Mouse (Mus musculus): ENCODE measurements around the gene Il17c.

Gene Il17c

DNA sequence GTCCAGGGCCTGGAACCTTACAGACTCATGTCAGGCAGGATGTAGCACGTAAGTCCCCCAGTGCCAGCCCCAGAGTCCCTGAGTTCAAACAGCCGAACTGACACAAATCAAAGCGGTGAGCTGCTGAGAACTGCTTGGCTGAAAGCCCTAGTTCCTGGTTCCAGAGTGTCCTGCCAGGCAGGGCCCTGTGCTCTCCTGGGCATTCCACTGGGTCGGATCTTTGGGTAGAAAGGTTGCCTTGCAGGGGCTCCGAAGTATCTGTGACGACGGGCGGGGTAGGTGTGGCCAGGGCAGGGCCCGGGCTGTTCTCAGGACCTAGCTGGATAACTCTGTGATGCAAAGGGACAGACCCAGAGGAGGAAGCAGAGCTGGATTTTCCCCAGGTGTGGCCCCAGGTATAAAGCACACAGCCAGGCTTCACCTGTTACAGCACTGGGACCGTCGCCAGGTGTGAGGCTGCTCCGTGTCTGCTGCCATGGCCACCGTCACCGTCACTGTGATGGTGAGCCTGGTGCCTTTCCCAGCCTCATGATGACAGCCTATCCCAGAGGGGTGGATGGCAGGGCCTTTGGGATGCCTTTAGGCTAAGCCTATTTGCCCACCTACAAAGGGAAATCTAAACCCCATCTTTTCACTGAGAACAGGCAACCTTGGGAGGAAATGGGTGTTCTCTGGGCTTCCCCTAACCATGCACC lies at the start of gene Il17c:
Gene Il17c, plus strand, starts transcription at position 645 of the 695 bp plus-strand sequence.
- in situ Hi-C loops (cut with MboI; ENCODE audit: low sequenced_read_pairs): no loop called here

DNA sequence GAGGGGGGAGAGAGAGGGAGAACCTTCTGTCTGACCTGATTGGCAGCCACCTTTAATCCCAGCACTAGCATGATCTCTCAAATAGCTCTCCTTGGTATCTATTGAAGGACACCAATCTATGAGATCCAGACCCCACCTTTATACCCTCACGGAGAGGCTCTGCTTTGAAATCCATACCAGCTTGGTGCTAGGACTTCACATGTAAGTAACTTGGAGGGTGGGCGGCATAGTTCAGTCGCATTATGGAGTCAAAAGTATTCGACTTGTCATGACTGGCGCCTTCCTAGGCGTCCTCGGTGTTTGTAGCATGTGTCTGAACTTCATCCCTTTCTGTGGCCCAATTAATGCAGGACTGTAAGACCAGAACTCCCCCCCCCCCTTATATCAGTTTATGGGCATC lies 46.5 kb upstream of the Il17c start:
- in situ Hi-C loops (cut with MboI; ENCODE audit: low sequenced_read_pairs): no loop called here

- in situ Hi-C loops (cut with MboI; ENCODE audit: low sequenced_read_pairs): no loop called here
Measured at GRCm38 (mm10) chr8:122375751-122376364, 46.0 kb upstream of the Il17c start.

- in situ Hi-C loops (cut with MboI; ENCODE audit: low sequenced_read_pairs): no loop called here
Measured at GRCm38 (mm10) chr8:122376365-122377231, 45.2 kb upstream of the Il17c start, which contains the start of gene Zc3h18. Zc3h18 (plus strand) TSS chr8:122376609.

DNA sequence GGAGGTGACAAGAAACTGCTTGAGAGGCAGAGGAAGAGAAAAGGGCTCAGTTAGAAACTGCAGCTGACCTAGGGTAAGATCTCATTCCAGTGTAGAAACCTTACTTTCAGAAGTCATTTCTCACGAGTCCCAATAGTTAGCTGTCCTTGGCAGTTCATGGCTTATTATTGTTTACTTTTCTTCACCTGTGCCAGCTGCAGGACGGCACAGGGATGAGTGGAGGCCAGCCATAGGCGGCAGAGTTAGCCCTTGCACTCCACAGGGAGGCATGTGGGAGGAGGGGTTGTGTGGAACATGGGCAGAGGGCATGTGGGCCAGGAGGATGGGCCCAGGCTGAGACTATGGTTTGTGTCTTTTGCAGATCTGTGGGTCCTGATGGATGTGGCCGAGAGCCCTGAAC lies 38.8 kb upstream of the Il17c start:
- in situ Hi-C loops (cut with MboI; ENCODE audit: low sequenced_read_pairs): no loop called here

DNA sequence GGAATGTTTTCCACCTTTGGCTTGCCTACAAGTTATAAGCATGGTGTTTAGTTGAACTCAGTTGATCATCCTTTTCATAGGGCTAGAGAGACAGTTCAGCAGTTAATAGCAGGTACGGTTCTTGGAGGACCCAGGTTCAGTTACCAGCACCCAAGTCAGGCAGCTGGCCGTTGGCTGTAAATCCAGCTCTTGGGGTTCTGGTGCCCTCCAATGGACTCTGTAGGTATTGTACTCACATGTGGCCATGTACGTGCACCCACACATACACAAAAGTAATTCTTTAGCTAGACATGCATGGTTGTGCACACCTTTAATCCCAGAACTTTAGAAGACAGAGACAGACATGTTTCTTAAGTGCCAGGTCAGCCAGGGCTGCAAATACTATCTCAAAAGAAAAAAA lies 32.5 kb upstream of the Il17c start:
- in situ Hi-C loops (cut with MboI; ENCODE audit: low sequenced_read_pairs): no loop called here

GRCm38 (mm10) chr8:122390758-122391157 lies 31.1 kb upstream of the Il17c start:
- in situ Hi-C loops (cut with MboI; ENCODE audit: low sequenced_read_pairs): no loop called here

DNA sequence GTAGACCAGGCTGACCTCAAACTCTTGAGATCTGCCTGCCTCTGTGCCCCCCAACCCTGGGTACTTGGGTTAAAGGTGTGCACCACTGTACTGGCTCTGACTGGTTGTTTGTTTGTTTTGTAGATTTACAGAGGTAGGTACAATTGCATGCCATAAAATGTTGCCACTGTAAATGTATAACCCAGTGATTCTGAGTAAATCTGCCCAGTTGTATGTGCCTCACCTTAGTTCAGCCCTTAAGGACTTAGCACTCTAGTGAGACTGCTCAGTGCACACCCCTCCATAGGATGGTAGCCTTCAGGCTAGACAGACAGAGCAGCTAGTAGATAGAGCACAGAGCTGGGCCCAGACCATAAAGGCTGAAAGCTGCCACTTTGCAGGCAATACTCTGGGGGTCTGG lies 28.1 kb upstream of the Il17c start:
- in situ Hi-C loops (cut with MboI; ENCODE audit: low sequenced_read_pairs): no loop called here

DNA sequence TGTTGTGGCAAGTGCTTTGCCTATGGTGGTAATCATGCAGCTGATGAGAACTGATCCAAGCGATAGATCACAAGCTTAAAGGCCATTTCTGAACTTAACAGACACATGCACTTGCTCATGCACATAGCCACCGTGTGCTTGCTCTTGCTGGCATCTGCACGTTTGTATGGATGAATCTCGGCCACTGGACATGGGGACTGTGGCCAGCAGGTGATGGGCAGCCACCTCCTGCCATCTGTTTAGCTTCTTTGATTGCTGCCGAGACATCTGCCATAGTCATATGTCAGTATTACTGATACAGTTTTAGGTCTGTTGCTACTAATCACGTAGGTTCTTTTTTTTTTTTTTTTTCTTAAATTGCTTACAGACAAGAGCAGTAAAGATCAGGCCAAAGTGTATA lies 26.5 kb upstream of the Il17c start:
- in situ Hi-C loops (cut with MboI; ENCODE audit: low sequenced_read_pairs): no loop called here

GRCm38 (mm10) chr8:122398186-122398585 lies 23.6 kb upstream of the Il17c start:
- in situ Hi-C loops (cut with MboI; ENCODE audit: low sequenced_read_pairs): no loop called here

DNA sequence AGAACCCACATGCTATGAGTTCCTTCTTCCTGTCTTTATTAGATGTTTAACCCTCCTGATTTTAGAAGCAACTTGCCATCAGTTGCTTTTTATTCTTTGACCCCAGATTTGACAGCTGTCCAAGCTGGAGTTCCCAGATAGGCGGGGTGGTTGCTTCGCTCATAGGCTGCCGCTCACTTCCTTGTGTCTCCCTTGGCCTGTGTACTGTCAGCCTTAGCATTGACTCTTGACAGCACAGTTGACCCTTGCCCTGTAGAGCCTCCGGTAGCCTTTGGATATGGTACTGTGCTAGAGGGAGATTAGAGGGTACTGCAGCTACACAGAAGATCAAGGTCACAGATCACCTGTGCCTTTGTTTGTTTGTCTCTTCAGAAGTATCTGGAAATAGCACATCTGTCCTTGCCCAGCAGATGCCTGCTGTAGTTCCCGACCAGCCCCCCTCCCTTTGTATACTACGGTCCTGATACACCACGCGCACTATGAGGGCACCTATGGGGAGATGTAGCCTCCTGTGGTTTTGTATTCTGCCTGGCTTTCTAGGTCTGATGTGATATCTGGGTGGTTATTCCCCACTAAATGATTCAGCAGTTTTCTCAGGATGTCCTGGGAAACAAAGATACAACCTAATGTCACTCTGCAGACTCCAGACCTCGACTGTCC lies 16.5 kb upstream of the Il17c start:
- in situ Hi-C loops (cut with MboI; ENCODE audit: low sequenced_read_pairs): no loop called here

- in situ Hi-C loops (cut with MboI; ENCODE audit: low sequenced_read_pairs): no loop called here
Measured at GRCm38 (mm10) chr8:122407678-122408077, 14.1 kb upstream of the Il17c start.

DNA sequence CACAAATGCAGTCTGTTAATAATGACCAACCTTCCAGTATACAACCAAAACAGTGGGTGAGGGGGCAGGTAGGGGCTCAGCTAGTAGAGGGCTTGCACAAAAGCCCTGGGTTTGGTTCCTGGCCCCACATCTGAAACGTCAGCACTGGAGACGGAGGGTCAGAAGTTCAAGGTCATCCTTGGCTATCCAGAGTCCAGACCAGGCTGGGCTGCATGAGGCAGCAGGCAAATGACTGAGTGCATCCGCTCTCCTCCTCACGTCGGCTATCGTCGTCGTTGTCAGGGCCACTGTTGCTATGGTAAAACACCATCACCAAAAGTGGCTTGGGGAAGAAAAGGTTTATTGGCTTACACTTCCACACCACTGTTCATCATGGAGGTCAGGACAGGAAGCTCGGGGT lies 7.5 kb upstream of the Il17c start:
- in situ Hi-C loops (cut with MboI; ENCODE audit: low sequenced_read_pairs): no loop called here

DNA sequence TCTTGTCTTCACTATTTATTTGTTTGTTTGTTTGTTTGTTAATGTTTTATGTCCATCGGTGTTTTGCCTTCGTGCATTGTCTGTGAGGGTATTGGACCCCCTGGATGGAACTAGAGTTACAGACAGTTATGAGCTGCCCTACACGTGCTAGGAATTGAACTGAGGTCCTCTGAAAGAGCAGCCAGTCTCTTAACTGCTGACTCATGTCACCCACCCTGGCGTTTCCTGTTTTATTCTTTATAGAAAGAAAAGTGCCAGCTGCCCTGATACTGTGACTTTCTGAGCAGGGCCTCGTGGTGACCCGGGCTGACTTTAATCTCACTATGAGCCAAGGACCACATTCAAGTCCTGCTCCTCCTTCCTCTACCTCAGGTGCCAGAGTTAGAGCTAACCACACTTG lies 6.3 kb upstream of the Il17c start:
- in situ Hi-C loops (cut with MboI; ENCODE audit: low sequenced_read_pairs): no loop called here

- in situ Hi-C loops (cut with MboI; ENCODE audit: low sequenced_read_pairs): no loop called here
Measured at GRCm38 (mm10) chr8:122419881-122420555, 1.8 kb upstream of the Il17c start.

DNA sequence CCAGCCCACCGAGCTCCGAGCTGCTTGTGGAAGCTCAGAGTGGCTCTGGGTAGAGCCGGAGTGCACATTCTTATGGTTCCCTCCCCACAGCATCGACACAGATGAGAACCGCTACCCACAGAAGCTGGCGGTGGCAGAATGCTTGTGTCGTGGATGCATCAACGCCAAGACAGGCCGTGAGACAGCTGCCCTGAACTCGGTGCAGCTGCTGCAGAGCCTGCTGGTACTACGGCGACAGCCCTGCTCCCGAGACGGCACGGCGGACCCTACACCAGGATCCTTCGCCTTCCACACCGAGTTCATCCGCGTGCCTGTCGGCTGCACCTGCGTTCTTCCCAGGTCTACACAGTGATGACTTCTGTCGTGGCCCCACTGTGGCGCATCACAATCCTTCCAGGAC lies 1.4 kb downstream of the Il17c start:
- in situ Hi-C loops (cut with MboI; ENCODE audit: low sequenced_read_pairs): no loop called here

DNA sequence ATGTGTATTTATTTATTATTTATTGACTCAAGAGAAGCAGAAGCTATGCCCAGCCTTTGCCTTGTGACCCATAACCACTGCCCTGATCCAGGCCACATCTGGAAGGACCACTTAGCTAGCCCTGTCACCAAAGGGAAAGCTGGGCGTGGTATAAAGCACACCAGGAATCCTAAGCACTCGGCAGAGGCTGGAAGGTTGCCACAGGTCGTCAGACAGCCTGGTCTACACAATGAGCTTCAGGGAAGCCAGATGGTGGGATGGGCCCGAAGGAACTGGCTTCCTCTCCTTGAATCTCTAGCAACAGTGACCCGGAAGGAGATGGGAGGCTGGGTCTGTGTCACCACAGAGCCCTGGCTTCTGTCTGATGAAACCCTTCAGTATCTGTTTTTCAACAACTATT lies 1.8 kb downstream of the Il17c start:
- in situ Hi-C loops (cut with MboI; ENCODE audit: low sequenced_read_pairs): no loop called here

DNA sequence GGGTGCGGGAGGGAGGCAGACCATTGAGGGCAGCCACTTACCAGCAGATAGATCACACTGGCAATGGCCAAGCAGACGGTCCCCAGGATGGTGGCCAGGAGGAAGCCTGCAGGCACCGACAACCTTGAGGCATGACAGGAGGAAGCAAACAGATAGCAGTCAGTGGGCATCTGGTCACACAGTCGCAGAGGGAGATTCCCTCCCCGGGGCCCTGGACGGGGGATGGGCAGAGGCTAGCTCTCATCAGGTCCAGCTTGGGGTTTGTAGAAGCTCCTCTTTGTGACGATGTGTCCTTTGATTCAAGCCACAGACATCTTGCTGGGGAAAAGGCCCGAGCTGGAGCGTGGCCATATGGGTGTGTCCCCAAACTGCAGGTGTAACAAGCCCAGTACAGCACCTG lies 4.3 kb downstream of the Il17c start:
- in situ Hi-C loops (cut with MboI; ENCODE audit: low sequenced_read_pairs): no loop called here

- in situ Hi-C loops (cut with MboI; ENCODE audit: low sequenced_read_pairs): no loop called here
Measured at GRCm38 (mm10) chr8:122427607-122428006, 5.8 kb downstream of the Il17c start.

GRCm38 (mm10) chr8:122428163-122428562 lies 6.3 kb downstream of the Il17c start:
- in situ Hi-C loops (cut with MboI; ENCODE audit: low sequenced_read_pairs): no loop called here
